Mouse (Mus musculus): Measurements from ENCODE around the gene Mdm2. TPM values are rescaled to one million over a fixed set of nuclear protein-coding genes. Genes with fewer than 3 reads are reported as not detected.

Gene Mdm2
- polyA plus RNA-seq, 1 experiment, result 39.2 TPM

DNA sequence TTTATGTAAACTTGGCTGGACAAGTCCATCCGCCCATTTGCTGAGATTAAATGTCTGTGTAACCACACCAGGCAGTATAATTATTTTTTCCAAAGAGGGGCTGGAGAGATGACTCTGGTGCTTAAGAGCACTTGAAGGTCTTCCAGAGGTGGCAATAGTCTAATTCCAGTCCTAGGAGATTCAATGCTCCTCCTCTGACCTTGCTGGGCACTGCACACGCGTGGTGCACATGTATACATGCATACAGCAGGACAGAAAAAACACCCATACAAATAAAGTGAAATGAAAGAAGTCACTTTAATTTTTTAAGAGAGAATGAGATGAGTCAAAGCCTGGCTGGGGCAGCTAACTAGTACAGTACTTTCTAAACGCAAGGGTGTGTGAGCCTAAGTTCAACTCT, 10.6 kb downstream of the Mdm2 start:
- WGBS, result 98% methylated on average over 4 of the region's 4 CpGs
- no peak overlapping the region for H3K27ac ChIP-seq (ENCODE audit: insufficient read depth, low read depth, low read length)
- H3K4me3 ChIP-seq (ENCODE audit: low read depth, low read length), result no peak overlapping the region
- H3K4me1 ChIP-seq (ENCODE audit: control insufficient read depth, insufficient read depth, insufficient read length, low read length), result no peaks in the 10 kb centered on the region
- no peaks in the 10 kb centered on the region for H3K27me3 ChIP-seq (ENCODE audit: control insufficient read depth, insufficient read depth, low read length)
- TF ChIP-seq POLR2A (IDR thresholded peaks at IDR 0.05; ENCODE audit: low read depth, low read length), result no peak
- TF ChIP-seq CTCF (IDR thresholded peaks at IDR 0.05; ENCODE audit: extremely low read depth, insufficient read length, insufficient replicate concordance, low read depth, low read length), result no peak
- H3K36me3 ChIP-seq (ENCODE audit: control insufficient read depth, insufficient read depth, low read length), result peaks cover 77% of the 10 kb centered on the region

DNA sequence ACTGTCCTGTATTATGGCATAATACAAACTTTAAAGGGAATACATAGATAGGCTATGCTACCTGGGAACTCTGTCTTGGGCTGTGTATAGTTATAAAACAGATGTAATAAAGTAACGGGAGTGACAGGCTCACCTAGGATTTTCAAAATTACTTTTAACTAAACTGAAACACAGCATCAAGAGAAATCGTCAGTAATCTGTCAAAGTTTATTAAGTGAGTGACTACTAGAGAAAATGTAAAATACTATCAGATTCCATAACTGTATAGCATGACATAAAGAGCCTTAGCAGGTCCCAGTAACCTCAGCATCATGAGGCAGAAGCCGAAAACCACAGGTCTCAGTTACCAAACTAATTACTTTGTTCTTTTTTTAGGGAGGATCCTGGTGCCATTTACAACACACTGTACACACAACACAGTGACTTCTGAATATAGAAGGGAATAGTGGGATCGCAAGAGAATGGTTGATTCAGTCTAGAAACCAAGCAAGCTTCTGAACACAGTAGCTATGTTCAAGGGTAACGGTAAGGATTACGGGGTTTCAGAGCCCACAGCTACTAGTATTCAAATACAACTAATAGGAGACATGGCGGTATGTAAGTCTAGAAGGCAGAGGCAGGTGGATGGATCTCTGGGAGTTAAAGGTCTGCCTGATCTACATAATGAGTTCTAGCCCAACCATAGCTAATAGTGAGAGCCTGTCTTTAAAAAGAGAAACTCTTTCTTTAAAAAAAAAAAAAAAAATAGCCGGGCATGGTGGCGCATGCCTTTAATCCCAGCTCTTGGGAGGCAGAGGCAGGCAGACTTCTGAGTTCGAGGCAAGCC, 12.0 kb downstream of the Mdm2 start:
- Histone ChIP-seq H3K4me3 (ENCODE audit: low read depth, low read length) (no peak overlapping the region), H3K36me3 (ENCODE audit: control insufficient read depth, insufficient read depth, low read length) (peaks cover 77% of the 10 kb centered on the region), H3K27ac (ENCODE audit: insufficient read depth, low read depth, low read length) (no peak overlapping the region), H3K27me3 (ENCODE audit: control insufficient read depth, insufficient read depth, low read length) (no peaks in the 10 kb centered on the region), H3K4me1 (ENCODE audit: control insufficient read depth, insufficient read depth, insufficient read length, low read length) (no peaks in the 10 kb centered on the region)
- WGBS, result 95% methylated on average over 10 of the region's 10 CpGs
- TF ChIP-seq POLR2A (IDR thresholded peaks at IDR 0.05; ENCODE audit: low read depth, low read length) (no peak), CTCF (IDR thresholded peaks at IDR 0.05; ENCODE audit: extremely low read depth, insufficient read length, insufficient replicate concordance, low read depth, low read length) (no peak)

DNA sequence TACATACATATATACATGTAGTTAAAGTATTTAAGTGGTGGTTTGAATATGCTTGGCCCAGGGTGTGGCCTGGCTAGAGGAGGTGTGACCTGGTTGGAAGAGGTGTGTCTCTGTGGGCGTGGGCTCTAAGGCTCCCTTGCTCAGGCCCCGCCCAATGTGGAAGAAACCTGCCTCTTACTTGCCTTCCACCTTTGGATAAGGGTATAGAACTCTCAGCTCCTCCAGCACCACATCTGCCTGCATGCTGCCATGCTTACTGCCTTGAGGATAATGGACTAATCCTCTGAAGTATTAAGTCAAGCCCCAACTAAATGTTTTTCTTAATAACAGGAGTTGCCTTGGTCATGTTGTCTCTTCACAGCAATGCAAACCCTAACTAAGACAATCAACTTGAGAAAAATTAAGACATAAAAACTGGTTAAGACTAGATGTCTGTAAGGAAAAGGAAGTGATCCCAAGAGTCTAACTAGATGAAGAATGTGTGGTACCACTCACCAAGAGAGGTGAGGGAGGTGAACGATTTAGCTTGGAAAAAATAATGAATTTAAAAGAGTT, 12.9 kb downstream of the Mdm2 start:
- H3K4me1 ChIP-seq (ENCODE audit: control insufficient read depth, insufficient read depth, insufficient read length, low read length), result no peaks in the 10 kb centered on the region
- no peaks in the 10 kb centered on the region for H3K27me3 ChIP-seq (ENCODE audit: control insufficient read depth, insufficient read depth, low read length)
- no peak overlapping the region for H3K27ac ChIP-seq (ENCODE audit: insufficient read depth, low read depth, low read length)
- TF ChIP-seq CTCF (IDR thresholded peaks at IDR 0.05; ENCODE audit: extremely low read depth, insufficient read length, insufficient replicate concordance, low read depth, low read length), result no peak
- no peak for TF ChIP-seq POLR2A (IDR thresholded peaks at IDR 0.05; ENCODE audit: low read depth, low read length)
- H3K4me3 ChIP-seq (ENCODE audit: low read depth, low read length), result no peak overlapping the region
- peaks cover 75% of the 10 kb centered on the region for H3K36me3 ChIP-seq (ENCODE audit: control insufficient read depth, insufficient read depth, low read length)
- 98% methylated on average over 3 of the region's 3 CpGs for WGBS

DNA sequence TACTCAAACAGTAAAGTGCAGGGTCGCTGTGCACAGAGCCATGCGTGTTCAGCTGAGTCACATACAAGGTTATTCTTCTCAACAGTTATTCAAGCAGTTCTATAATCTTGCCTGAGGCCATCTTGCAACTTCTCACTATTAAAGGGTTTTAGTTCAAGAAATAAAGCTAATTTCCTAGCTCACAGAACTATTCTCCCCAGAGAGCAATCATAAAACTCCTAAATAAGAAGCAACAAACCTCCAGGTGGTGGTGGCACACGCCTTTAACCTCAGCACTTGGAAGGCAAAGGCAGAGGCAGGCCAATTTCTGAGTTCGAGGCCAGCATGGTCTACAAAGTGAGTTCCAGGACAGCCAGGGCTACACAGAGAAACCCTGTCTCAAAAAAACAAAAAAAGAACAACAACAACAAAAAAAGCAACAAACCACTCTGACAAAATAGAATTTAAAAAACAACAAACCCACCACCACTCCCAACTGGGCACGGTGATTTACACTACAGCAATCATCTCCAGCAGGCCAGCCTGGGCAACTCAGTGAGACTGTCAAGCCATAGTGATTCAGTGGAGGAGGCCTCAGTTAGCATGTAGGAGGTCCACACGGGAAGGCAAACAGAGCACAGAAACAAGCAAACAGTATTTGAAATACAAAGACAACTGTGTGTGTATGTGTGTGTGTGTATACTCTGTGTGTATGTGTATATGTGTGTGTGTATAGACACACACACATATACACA, 13.6 kb downstream of the Mdm2 start:
- no peak for TF ChIP-seq CTCF (IDR thresholded peaks at IDR 0.05; ENCODE audit: extremely low read depth, insufficient read length, insufficient replicate concordance, low read depth, low read length)
- no peak for TF ChIP-seq POLR2A (IDR thresholded peaks at IDR 0.05; ENCODE audit: low read depth, low read length)
- 92% methylated on average over 6 of the region's 6 CpGs for WGBS
- Histone ChIP-seq H3K4me3 (ENCODE audit: low read depth, low read length) (no peak overlapping the region), H3K36me3 (ENCODE audit: control insufficient read depth, insufficient read depth, low read length) (peaks cover 79% of the 10 kb centered on the region), H3K27me3 (ENCODE audit: control insufficient read depth, insufficient read depth, low read length) (no peaks in the 10 kb centered on the region), H3K4me1 (ENCODE audit: control insufficient read depth, insufficient read depth, insufficient read length, low read length) (no peaks in the 10 kb centered on the region), H3K27ac (ENCODE audit: insufficient read depth, low read depth, low read length) (no peak overlapping the region)

DNA sequence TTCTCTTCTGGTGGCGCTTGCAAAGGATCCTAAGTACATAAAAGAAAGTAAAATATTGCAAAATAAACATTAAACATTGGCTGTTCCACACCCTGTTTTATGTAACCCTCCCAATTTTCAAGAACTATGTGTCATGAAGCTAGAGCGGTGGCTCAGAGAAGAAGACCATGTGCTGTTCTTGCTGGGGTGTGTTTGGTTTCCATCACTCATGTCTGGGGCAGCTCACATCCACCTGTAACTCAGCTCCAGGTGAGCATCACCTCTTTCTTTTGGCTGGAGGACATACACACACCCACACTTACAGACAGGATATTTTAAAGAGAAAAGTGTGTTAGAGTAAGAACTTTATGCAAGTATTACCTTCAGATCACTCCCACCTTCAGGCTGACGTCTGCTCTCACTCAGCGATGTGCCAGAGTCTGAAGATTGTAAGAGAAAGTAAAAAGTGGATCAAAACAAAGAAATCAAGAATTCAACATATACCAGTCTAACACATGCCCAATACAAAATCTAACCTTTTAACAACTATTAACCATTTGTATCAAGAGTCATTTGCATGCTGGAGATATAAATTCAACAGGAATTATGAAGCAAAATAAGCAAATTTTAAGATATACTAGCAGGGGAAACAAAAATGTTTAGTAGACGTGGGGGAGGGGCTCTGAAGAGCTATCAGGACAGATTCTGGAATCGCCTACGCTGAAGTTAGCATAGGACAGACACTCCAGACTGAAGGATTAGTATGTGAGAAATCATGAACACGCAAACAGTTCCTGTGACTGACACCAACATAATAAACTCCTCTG, 14.3 kb downstream of the Mdm2 start:
- Histone ChIP-seq H3K4me3 (ENCODE audit: low read depth, low read length) (no peak overlapping the region), H3K27ac (ENCODE audit: insufficient read depth, low read depth, low read length) (no peak overlapping the region), H3K36me3 (ENCODE audit: control insufficient read depth, insufficient read depth, low read length) (peaks cover 77% of the 10 kb centered on the region), H3K27me3 (ENCODE audit: control insufficient read depth, insufficient read depth, low read length) (no peaks in the 10 kb centered on the region), H3K4me1 (ENCODE audit: control insufficient read depth, insufficient read depth, insufficient read length, low read length) (no peaks in the 10 kb centered on the region)
- no peak for TF ChIP-seq CTCF (IDR thresholded peaks at IDR 0.05; ENCODE audit: extremely low read depth, insufficient read length, insufficient replicate concordance, low read depth, low read length)
- WGBS, result 88% methylated on average over 8 of the region's 8 CpGs

DNA sequence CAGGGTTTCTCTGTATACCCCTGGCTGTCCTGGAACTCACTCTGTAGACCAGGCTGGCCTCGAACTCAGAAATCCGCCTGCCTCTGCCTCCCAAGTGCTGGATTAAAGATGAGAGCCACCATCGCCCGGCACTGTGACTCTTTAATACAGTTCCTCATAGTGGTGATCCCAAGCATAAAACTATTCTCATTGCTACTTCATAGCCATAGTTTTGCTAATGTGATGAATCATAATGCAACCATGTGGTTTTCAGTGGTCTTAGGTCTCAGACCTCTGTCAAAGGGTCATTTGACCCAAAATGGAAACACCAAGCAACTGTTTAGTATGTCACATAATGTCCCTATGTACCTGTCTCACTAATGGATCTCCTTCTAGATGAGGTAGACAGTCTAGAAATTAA, 15.0 kb downstream of the Mdm2 start:
- H3K27me3 ChIP-seq (ENCODE audit: control insufficient read depth, insufficient read depth, low read length), result no peaks in the 10 kb centered on the region
- H3K36me3 ChIP-seq (ENCODE audit: control insufficient read depth, insufficient read depth, low read length), result peaks cover 78% of the 10 kb centered on the region
- H3K4me1 ChIP-seq (ENCODE audit: control insufficient read depth, insufficient read depth, insufficient read length, low read length), result no peaks in the 10 kb centered on the region
- TF ChIP-seq CTCF (IDR thresholded peaks at IDR 0.05; ENCODE audit: extremely low read depth, insufficient read length, insufficient replicate concordance, low read depth, low read length), result no peak
- no peak for TF ChIP-seq POLR2A (IDR thresholded peaks at IDR 0.05; ENCODE audit: low read depth, low read length)
- H3K4me3 ChIP-seq (ENCODE audit: low read depth, low read length), result no peak overlapping the region
- 94% methylated on average over 4 of the region's 4 CpGs for WGBS
- H3K27ac ChIP-seq (ENCODE audit: insufficient read depth, low read depth, low read length), result no peak overlapping the region
